Mouse (Mus musculus) limb, embryonic 12.5 days (tissue): ENCODE results near the gene Yy1. TPM values are rescaled to one million over a fixed set of nuclear protein-coding genes. Genes with fewer than 3 reads are reported as not detected.

Experiments
- ATAC-seq: fragments of 200-750 bp; cut with Nextera tagmentation; 2 replicates; pipeline ENCODE4 v1.8.0; 2017; ENCODE audit warnings: low read depth, moderate TSS enrichment; ENCODE audit not compliant: insufficient number of reproducible peaks, insufficient read depth, low FRiP score, low TSS enrichment
- H3K27ac ChIP-seq: fragments of 300-500 bp; sonication (generic); 2 replicates; pipeline ENCODE4 v1.5.1; 2016; ENCODE audit warnings: mild to moderate bottlenecking, moderate library complexity
- H3K27me3 ChIP-seq: fragments of 300-500 bp; sonication (generic); 2 replicates; pipeline ENCODE4 v1.6.1; 2016; ENCODE audit warnings: mild to moderate bottlenecking, moderate library complexity
- H3K36me3 ChIP-seq: fragments of 300-500 bp; sonication (generic); 2 replicates; pipeline ENCODE4 v1.6.1; 2016; ENCODE audit warnings: mild to moderate bottlenecking, moderate library complexity
- H3K4me1 ChIP-seq: fragments of 300-500 bp; sonication (generic); replicated peaks from 2 replicates; pipeline ENCODE4 v1.6.1; 2016
- H3K4me2 ChIP-seq: fragments of 300-500 bp; sonication (generic); 2 replicates; pipeline ENCODE4 v1.6.1; 2016; ENCODE audit warnings: mild to moderate bottlenecking, moderate library complexity
- H3K4me3 ChIP-seq: fragments of 300-500 bp; sonication (generic); replicated peaks from 2 replicates; pipeline ENCODE4 v1.5.1; 2016; ENCODE audit warnings: mild to moderate bottlenecking
- H3K9ac ChIP-seq: fragments of 300-500 bp; sonication (generic); replicated peaks from 2 replicates; pipeline ENCODE4 v1.6.1; 2016; ENCODE audit warnings: mild to moderate bottlenecking, moderate library complexity
- H3K9me3 ChIP-seq: fragments of 300-500 bp; sonication (generic); 2 replicates; pipeline ENCODE4 v1.6.1; 2016; ENCODE audit warnings: mild to moderate bottlenecking, moderate library complexity
- WGBS: fragments of 180-500 bp; shearing (Covaris S2); methylation state at CpG from one replicate; pipeline ENCODE4 v1.1.7; 2016; 5-methylcytosine and 5-hydroxymethylcytosine counted together
- polyA plus RNA-seq: library from polyadenylated mRNA; unstranded; fragments of >200 nt; fragmentation: Nextera tagmentation; extraction: Ambion mirVana; gene quantifications from 2 replicates; pipeline ENCODE4 v1.2.1, GENCODE M21; 2016

Yy1 gene
- polyA plus RNA-seq, 1 experiment from 2014 or later = 23.8 TPM

GRCm38 (mm10) chr12:108759266-108759665 lies 33.5 kb upstream of the Yy1 start:
- 80% methylated on average over 11 of the region's 11 CpGs for WGBS
- H3K9ac ChIP-seq = no peak overlapping the region
- H3K4me3 ChIP-seq = no peak overlapping the region
- no peak overlapping the region for H3K4me2 ChIP-seq
- no peaks in the 10 kb centered on the region for H3K4me1 ChIP-seq
- no peaks in the 10 kb centered on the region for H3K9me3 ChIP-seq
- no peaks in the 10 kb centered on the region for H3K27me3 ChIP-seq
- no peak for ATAC-seq
- H3K27ac ChIP-seq = no peak overlapping the region
- H3K36me3 ChIP-seq = no peaks in the 10 kb centered on the region

GRCm38 (mm10) chr12:108760016-108760415 lies 32.8 kb upstream of the Yy1 start:
- H3K36me3 ChIP-seq = no peaks in the 10 kb centered on the region
- no peak overlapping the region for H3K4me2 ChIP-seq
- no peak overlapping the region for H3K27ac ChIP-seq
- no peak for ATAC-seq
- H3K4me3 ChIP-seq = no peak overlapping the region
- no peaks in the 10 kb centered on the region for H3K27me3 ChIP-seq
- H3K9ac ChIP-seq = no peak overlapping the region
- no peaks in the 10 kb centered on the region for H3K9me3 ChIP-seq
- WGBS = 87% methylated on average over 6 of the region's 6 CpGs
- no peaks in the 10 kb centered on the region; the same call in 1 of the 2 replicates for H3K4me1 ChIP-seq

GRCm38 (mm10) chr12:108760500-108761020 lies 32.2 kb upstream of the Yy1 start:
- no peak overlapping the region for H3K4me2 ChIP-seq
- H3K27me3 ChIP-seq = no peaks in the 10 kb centered on the region
- WGBS = 74% methylated on average over 9 of the region's 9 CpGs
- no peaks in the 10 kb centered on the region for H3K9me3 ChIP-seq
- peaks cover 5% of the 10 kb centered on the region for H3K4me1 ChIP-seq
- H3K4me3 ChIP-seq = no peak overlapping the region
- no peaks in the 10 kb centered on the region for H3K36me3 ChIP-seq
- H3K27ac ChIP-seq = no peak overlapping the region
- H3K9ac ChIP-seq = no peak overlapping the region
- no peak for ATAC-seq

GRCm38 (mm10) chr12:108761209-108761608 lies 31.6 kb upstream of the Yy1 start:
- peaks cover 12% of the 10 kb centered on the region for H3K4me1 ChIP-seq
- no peaks in the 10 kb centered on the region for H3K9me3 ChIP-seq
- no peak overlapping the region for H3K9ac ChIP-seq
- no peak overlapping the region for H3K4me2 ChIP-seq
- no peak for ATAC-seq
- no peaks in the 10 kb centered on the region for H3K27me3 ChIP-seq
- H3K36me3 ChIP-seq = no peaks in the 10 kb centered on the region
- 54% methylated on average over 4 of the region's 4 CpGs for WGBS
- H3K27ac ChIP-seq = no peak overlapping the region
- no peak overlapping the region for H3K4me3 ChIP-seq

GRCm38 (mm10) chr12:108761665-108762064 lies 31.1 kb upstream of the Yy1 start:
- 57% methylated on average over 4 of the region's 4 CpGs for WGBS

GRCm38 (mm10) chr12:108763057-108763796 lies 29.5 kb upstream of the Yy1 start:
- Histone ChIP-seq H3K4me3 (no peak overlapping the region), H3K36me3 (no peaks in the 10 kb centered on the region), H3K27me3 (no peaks in the 10 kb centered on the region), H3K4me2 (no peak overlapping the region), H3K27ac (no peak overlapping the region), H3K9me3 (no peaks in the 10 kb centered on the region), H3K4me1 (peaks cover 21% of the 10 kb centered on the region), H3K9ac (no peak overlapping the region)
- WGBS = 65% methylated on average over 9 of the region's 9 CpGs
- no peak for ATAC-seq

More at GRCm38 (mm10) chr12:108761665-108762064, 31.1 kb upstream of the Yy1 start:
- Histone ChIP-seq H3K9me3 (no peaks in the 10 kb centered on the region), H3K36me3 (no peaks in the 10 kb centered on the region), H3K27ac (no peak overlapping the region), H3K4me3 (no peak overlapping the region), H3K9ac (no peak overlapping the region), H3K4me1 (peaks cover 16% of the 10 kb centered on the region), H3K27me3 (no peaks in the 10 kb centered on the region), H3K4me2 (no peak overlapping the region)
- ATAC-seq = no peak

GRCm38 (mm10) chr12:108764917-108765678 lies 27.7 kb upstream of the Yy1 start:
- H3K36me3 ChIP-seq = no peaks in the 10 kb centered on the region
- H3K4me1 ChIP-seq = peaks cover 21% of the 10 kb centered on the region
- no peaks in the 10 kb centered on the region for H3K27me3 ChIP-seq
- ATAC-seq = no peak
- 71% methylated on average over 22 of the region's 22 CpGs for WGBS
- H3K4me3 ChIP-seq = peak overlapping the region; percentile 33
- no peaks in the 10 kb centered on the region for H3K9me3 ChIP-seq
- H3K27ac ChIP-seq = peak overlapping the region; percentile 87
- peak overlapping the region; percentile 56 for H3K4me2 ChIP-seq
- H3K9ac ChIP-seq = peak overlapping the region; percentile 45

- Histone ChIP-seq H3K9ac (peak overlapping the region; percentile 45), H3K36me3 (no peaks in the 10 kb centered on the region), H3K4me3 (peak overlapping the region; percentile 33), H3K27ac (peak overlapping the region; percentile 87), H3K4me2 (peak overlapping the region; percentile 56), H3K9me3 (no peaks in the 10 kb centered on the region), H3K4me1 (peaks cover 21% of the 10 kb centered on the region), H3K27me3 (no peaks in the 10 kb centered on the region)
- peak; percentile 27; the same call in 1 of the 2 replicates for ATAC-seq
- 19% methylated on average over 14 of the region's 14 CpGs for WGBS
Measured at GRCm38 (mm10) chr12:108765751-108766221, 27.0 kb upstream of the Yy1 start.

GRCm38 (mm10) chr12:108766316-108766715 lies 26.5 kb upstream of the Yy1 start:
- Histone ChIP-seq H3K4me1 (peaks cover 21% of the 10 kb centered on the region), H3K9me3 (no peaks in the 10 kb centered on the region), H3K36me3 (no peaks in the 10 kb centered on the region), H3K27me3 (no peaks in the 10 kb centered on the region), H3K27ac (peak overlapping the region; percentile 87), H3K4me2 (peak overlapping the region; percentile 56), H3K9ac (peak overlapping the region; percentile 45; the same call in 1 of the 2 replicates), H3K4me3 (peak overlapping the region; percentile 33)
- no peak for ATAC-seq
- WGBS = 71% methylated on average over 10 of the region's 10 CpGs

GRCm38 (mm10) chr12:108766866-108767265 lies 25.9 kb upstream of the Yy1 start:
- H3K9ac ChIP-seq = no peak overlapping the region
- ATAC-seq = no peak
- H3K36me3 ChIP-seq = no peaks in the 10 kb centered on the region
- H3K27me3 ChIP-seq = no peaks in the 10 kb centered on the region
- H3K9me3 ChIP-seq = no peaks in the 10 kb centered on the region
- WGBS = 62% methylated on average over 7 of the region's 7 CpGs
- H3K4me3 ChIP-seq = no peak overlapping the region
- H3K4me2 ChIP-seq = no peak overlapping the region
- peaks cover 21% of the 10 kb centered on the region for H3K4me1 ChIP-seq
- peak overlapping the region; percentile 87; the same call in 1 of the 2 replicates for H3K27ac ChIP-seq

- no peak overlapping the region for H3K9ac ChIP-seq
- WGBS = 86% methylated on average over 11 of the region's 11 CpGs
Measured at GRCm38 (mm10) chr12:108768196-108768854, 24.4 kb upstream of the Yy1 start.

More at GRCm38 (mm10) chr12:108768196-108768854, 24.4 kb upstream of the Yy1 start:
- H3K27me3 ChIP-seq = no peaks in the 10 kb centered on the region
- H3K27ac ChIP-seq = no peak overlapping the region
- peaks cover 9% of the 10 kb centered on the region; the same call in 1 of the 2 replicates for H3K36me3 ChIP-seq
- no peak overlapping the region for H3K4me2 ChIP-seq
- no peak for ATAC-seq
- no peak overlapping the region for H3K4me3 ChIP-seq
- H3K9me3 ChIP-seq = no peaks in the 10 kb centered on the region
- peaks cover 21% of the 10 kb centered on the region for H3K4me1 ChIP-seq
